Mouse (Mus musculus) brain, embryonic 14.5 days (tissue): ENCODE measurements around the gene Kbtbd2.

Experiments used
- CTCF ChIP-seq: fragments of 200-500 bp; IDR thresholded peaks from 2 replicates; pipeline ENCODE4 v1.5.1; 2012; ENCODE audit warnings: inconsistent platforms, mild to moderate bottlenecking, moderate library complexity, borderline replicate concordance; ENCODE audit not compliant: insufficient read depth, insufficient read length; ENCODE audit errors: extremely low read depth
- POLR2A ChIP-seq: fragments of 200-500 bp; IDR thresholded peaks from 2 replicates; pipeline ENCODE4 v1.6.1; 2012; ENCODE audit warnings: mild to moderate bottlenecking, inconsistent platforms, borderline replicate concordance; ENCODE audit not compliant: poor library complexity, insufficient read depth, insufficient read length, severe bottlenecking; ENCODE audit errors: extremely low read depth

GRCm38 (mm10) chr6:56806195-56806594 is 8.6 kb upstream of the Kbtbd2 start:
- TF ChIP-seq CTCF (no peak), POLR2A (no peak)
